Mouse (Mus musculus) forebrain, embryonic 16.5 days (tissue): ENCODE results near the gene Scarf2. TPM values are rescaled to one million over a fixed set of nuclear protein-coding genes. Genes with fewer than 3 reads are reported as not detected.

Experiments used
- ATAC-seq: fragments of 200-750 bp; cut with Nextera tagmentation; 2 replicates; pipeline ENCODE4 v1.8.0; 2017; ENCODE audit warnings: mild to moderate bottlenecking, moderate library complexity
- H3K27ac ChIP-seq: fragments of 300-500 bp; sonication (generic); 2 replicates; pipeline ENCODE4 v1.5.1; 2014; ENCODE audit warnings: low read length, control low read depth
- H3K27me3 ChIP-seq: fragments of 300-500 bp; sonication (generic); replicated peaks from 2 replicates; pipeline ENCODE4 v1.6.1; 2014; ENCODE audit warnings: low read length; ENCODE audit not compliant: control insufficient read depth, insufficient read depth
- H3K36me3 ChIP-seq: fragments of 300-500 bp; sonication (generic); 2 replicates; pipeline ENCODE4 v1.6.1; 2014; ENCODE audit not compliant: control insufficient read depth, insufficient read depth
- H3K4me1 ChIP-seq: fragments of 300-500 bp; sonication (generic); replicated peaks from 2 replicates; pipeline ENCODE4 v1.6.1; 2014; ENCODE audit warnings: low read length; ENCODE audit not compliant: control insufficient read depth, insufficient read depth
- H3K4me2 ChIP-seq: fragments of 300-500 bp; sonication (generic); 2 replicates; pipeline ENCODE4 v1.6.1; 2014; ENCODE audit warnings: mild to moderate bottlenecking, low read length, control low read depth
- H3K4me3 ChIP-seq: fragments of 300-500 bp; sonication (generic); replicated peaks from 2 replicates; pipeline ENCODE4 v1.5.1; 2014; ENCODE audit warnings: mild to moderate bottlenecking, low read length, control low read depth
- H3K9ac ChIP-seq: fragments of 300-500 bp; sonication (generic); replicated peaks from 2 replicates; pipeline ENCODE4 v1.6.1; 2014; ENCODE audit warnings: low read depth, low read length, control low read depth
- H3K9me3 ChIP-seq: fragments of 300-500 bp; sonication (generic); 2 replicates; pipeline ENCODE4 v1.6.1; 2016; ENCODE audit warnings: low read length; ENCODE audit not compliant: control insufficient read depth
- WGBS: fragments of 180-500 bp; shearing (Covaris S2); extraction: QIAGEN DNeasy Blood & Tissue Kit; methylation state at CpG from one replicate; pipeline ENCODE4 v1.1.7; 2014; 5-methylcytosine and 5-hydroxymethylcytosine counted together
- polyA plus RNA-seq: library from polyadenylated mRNA; unstranded; fragments of >200 nt; fragmentation: Nextera tagmentation; extraction: Ambion mirVana; gene quantifications from 2 replicates; pipeline ENCODE4 v1.2.1, GENCODE M21; 2015

The Scarf2 gene
- polyA plus RNA-seq, 1 experiment from 2014 or later = 0.99 TPM

- Histone ChIP-seq H3K36me3 (no peaks in the 10 kb centered on the region), H3K4me3 (peak overlapping the region; percentile 60), H3K9me3 (no peaks in the 10 kb centered on the region), H3K27me3 (peaks cover 9% of the 10 kb centered on the region; the same call in 1 of the 2 replicates), H3K9ac (peak overlapping the region; percentile 83), H3K4me1 (peaks cover 8% of the 10 kb centered on the region), H3K4me2 (peak overlapping the region; percentile 86), H3K27ac (peak overlapping the region; percentile 43)
- WGBS = under 1% methylated on average over 56 of the region's 63 CpGs
- ATAC-seq = peak; percentile 89
Measured at GRCm38 (mm10) chr16:17815411-17816402, 18.6 kb downstream of the Scarf2 start.

GRCm38 (mm10) chr16:17816528-17816927, 19.4 kb downstream of the Scarf2 start:
- ATAC-seq = no peak
- Histone ChIP-seq H3K9ac (no peak overlapping the region), H3K4me1 (peaks cover 8% of the 10 kb centered on the region), H3K36me3 (no peaks in the 10 kb centered on the region), H3K4me2 (no peak overlapping the region), H3K27me3 (peaks cover 9% of the 10 kb centered on the region; the same call in 1 of the 2 replicates), H3K27ac (no peak overlapping the region), H3K4me3 (no peak overlapping the region), H3K9me3 (no peaks in the 10 kb centered on the region)
- 80% methylated on average over 8 of the region's 8 CpGs for WGBS

GRCm38 (mm10) chr16:17826500-17826899, 29.4 kb downstream of the Scarf2 start:
- Histone ChIP-seq H3K9ac (no peak overlapping the region), H3K4me2 (no peak overlapping the region), H3K27me3 (peaks cover 14% of the 10 kb centered on the region), H3K4me1 (no peaks in the 10 kb centered on the region), H3K27ac (no peak overlapping the region), H3K4me3 (no peak overlapping the region), H3K9me3 (no peaks in the 10 kb centered on the region), H3K36me3 (no peaks in the 10 kb centered on the region)
- ATAC-seq = no peak
- WGBS = 79% methylated on average over 2 of the region's 2 CpGs

- H3K27ac ChIP-seq = no peak overlapping the region
- peaks cover 31% of the 10 kb centered on the region for H3K27me3 ChIP-seq
- no peak overlapping the region for H3K9ac ChIP-seq
- WGBS = 86% methylated on average over 2 of the region's 2 CpGs
- no peak for ATAC-seq
- peaks cover 5% of the 10 kb centered on the region for H3K4me1 ChIP-seq
- H3K4me3 ChIP-seq = no peak overlapping the region
- H3K9me3 ChIP-seq = no peaks in the 10 kb centered on the region
- H3K4me2 ChIP-seq = no peak overlapping the region
- no peaks in the 10 kb centered on the region for H3K36me3 ChIP-seq
Measured at GRCm38 (mm10) chr16:17828229-17828628, 31.1 kb downstream of the Scarf2 start.

- no peak overlapping the region for H3K4me3 ChIP-seq
- no peak overlapping the region for H3K4me2 ChIP-seq
- no peaks in the 10 kb centered on the region for H3K9me3 ChIP-seq
- H3K4me1 ChIP-seq = peaks cover 6% of the 10 kb centered on the region
- H3K27me3 ChIP-seq = peaks cover 31% of the 10 kb centered on the region
- WGBS = 55% methylated on average over 3 of the region's 3 CpGs
- H3K27ac ChIP-seq = no peak overlapping the region
- ATAC-seq = no peak
- no peak overlapping the region for H3K9ac ChIP-seq
- no peaks in the 10 kb centered on the region for H3K36me3 ChIP-seq
Measured at GRCm38 (mm10) chr16:17828867-17829266, 31.8 kb downstream of the Scarf2 start.

GRCm38 (mm10) chr16:17830385-17831178, 33.5 kb downstream of the Scarf2 start:
- WGBS = 44% methylated on average over 10 of the region's 10 CpGs
- Histone ChIP-seq H3K27ac (no peak overlapping the region), H3K9me3 (no peaks in the 10 kb centered on the region), H3K4me1 (peaks cover 19% of the 10 kb centered on the region), H3K4me2 (no peak overlapping the region), H3K27me3 (peaks cover 41% of the 10 kb centered on the region), H3K4me3 (no peak overlapping the region), H3K9ac (no peak overlapping the region), H3K36me3 (no peaks in the 10 kb centered on the region)
- no peak for ATAC-seq

- WGBS = 7% methylated on average over 11 of the region's 11 CpGs
- H3K4me2 ChIP-seq = no peak overlapping the region
- no peaks in the 10 kb centered on the region for H3K9me3 ChIP-seq
- H3K9ac ChIP-seq = no peak overlapping the region
- no peaks in the 10 kb centered on the region for H3K36me3 ChIP-seq
- peaks cover 48% of the 10 kb centered on the region for H3K27me3 ChIP-seq
- peaks cover 19% of the 10 kb centered on the region for H3K4me1 ChIP-seq
- no peak for ATAC-seq
- H3K27ac ChIP-seq = no peak overlapping the region
- no peak overlapping the region for H3K4me3 ChIP-seq
Measured at GRCm38 (mm10) chr16:17831781-17832180, 34.7 kb downstream of the Scarf2 start.

- H3K36me3 ChIP-seq = no peaks in the 10 kb centered on the region; the same call in 1 of the 2 replicates
- H3K4me1 ChIP-seq = peaks cover 19% of the 10 kb centered on the region
- WGBS = 24% methylated on average over 7 of the region's 7 CpGs
- H3K4me2 ChIP-seq = peak within 1 kb of the TSS; percentile 75
- peak within 1 kb of the TSS; percentile 80 for H3K9ac ChIP-seq
- peaks cover 52% of the 10 kb centered on the region for H3K27me3 ChIP-seq
- H3K4me3 ChIP-seq = peak within 1 kb of the TSS; percentile 50
- peak within 1 kb of the TSS; percentile 76 for H3K27ac ChIP-seq
- no peaks in the 10 kb centered on the region for H3K9me3 ChIP-seq
- ATAC-seq = no peak
Measured at GRCm38 (mm10) chr16:17832821-17833220, 35.7 kb downstream of the Scarf2 start, which contains the start of gene B830017H08Rik. TSS of gene B830017H08Rik (plus strand) at chr16:17833121.

- ATAC-seq = peak; percentile 79
- Histone ChIP-seq H3K27me3 (peaks cover 52% of the 10 kb centered on the region), H3K9me3 (no peaks in the 10 kb centered on the region), H3K4me1 (peaks cover 19% of the 10 kb centered on the region), H3K4me2 (peak overlapping the region; percentile 75), H3K9ac (peak overlapping the region; percentile 80), H3K4me3 (peak overlapping the region; percentile 50), H3K27ac (peak overlapping the region; percentile 76), H3K36me3 (no peaks in the 10 kb centered on the region; the same call in 1 of the 2 replicates)
- WGBS = under 1% methylated on average over 36 of the region's 37 CpGs
Measured at GRCm38 (mm10) chr16:17833321-17833680, 36.2 kb downstream of the Scarf2 start.
